Mouse (Mus musculus) erythroblast, embryonic 14.5 days (primary cell): ENCODE results near the gene Vmn1r207-ps.
"Not testable (repeated sequence)": the region's sequence is repeated elsewhere in the genome, so short reads cannot be mapped to it uniquely, and the experiment has no call there.

Experiments used
- GATA1 ChIP-seq: IDR thresholded peaks from 2 replicates; pipeline ENCODE4 v1.6.1; 2012; ENCODE audit warnings: low read length, inconsistent platforms, mixed read lengths
- TAL1 ChIP-seq: IDR thresholded peaks from 3 replicates; pipeline ENCODE4 v1.6.1; 2012; ENCODE audit warnings: low read length, inconsistent platforms, mixed read lengths

DNA sequence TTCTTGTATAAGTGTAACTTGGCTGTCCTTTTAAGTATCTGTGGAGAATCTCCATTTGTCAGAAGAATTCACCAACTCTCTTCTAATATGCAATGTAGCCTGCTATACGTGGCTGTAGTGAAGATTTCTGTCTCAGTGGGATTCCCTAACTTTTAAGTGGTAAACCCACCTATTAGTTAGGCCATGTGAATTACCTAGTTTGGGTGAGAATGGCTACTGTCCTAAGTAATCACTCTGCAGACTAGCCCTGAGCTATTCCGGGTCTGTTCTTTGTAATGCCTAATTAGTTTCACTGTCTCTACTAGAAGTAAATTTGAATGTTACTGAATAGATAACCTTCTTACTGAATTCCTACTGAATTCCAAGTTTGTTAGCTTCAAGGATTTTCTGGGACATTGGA, 26.5 kb downstream of the Vmn1r207-ps start:
- TF ChIP-seq TAL1, GATA1: not testable (repeated sequence)
